Mouse (Mus musculus): ENCODE data around the gene Atrip. TPM values are rescaled to one million over a fixed set of nuclear protein-coding genes. Genes with fewer than 3 reads are reported as not detected.

Gene Atrip
- polyA plus RNA-seq, 1 experiment from 2014 or later, result 32.8 TPM

Other genes with a start within 250 kb of the Atrip start
- 8.2 and 10.8 TPM in 2 replicates for gene Celsr3, start 247.8 kb downstream of the Atrip start, polyA plus RNA-seq (2015; fragmentation: Nextera tagmentation; extraction: Ambion mirVana)
- 16.8 and 18.6 TPM in 2 replicates for gene Slc26a6, start 220.8 kb downstream of the Atrip start, polyA plus RNA-seq (2015; fragmentation: Nextera tagmentation; extraction: Ambion mirVana)
- gene Tmem89, start 159.5 kb downstream of the Atrip start, polyA plus RNA-seq (2015; fragmentation: Nextera tagmentation; extraction: Ambion mirVana), result 0.32 TPM in 1 of 2 replicates, not detected in the other
- 511 and 515 TPM in 2 replicates for gene Uqcrc1, start 137.5 kb downstream of the Atrip start, polyA plus RNA-seq (2015; fragmentation: Nextera tagmentation; extraction: Ambion mirVana)
- 1.8 and 2.8 TPM in 2 replicates for gene Col7a1, start 120.5 kb downstream of the Atrip start, polyA plus RNA-seq (2015; fragmentation: Nextera tagmentation; extraction: Ambion mirVana)
- not detected in 2 replicates for gene Ucn2, start 88.1 kb downstream of the Atrip start, polyA plus RNA-seq (2015; fragmentation: Nextera tagmentation; extraction: Ambion mirVana)
- gene Pfkfb4, start 82.3 kb downstream of the Atrip start, polyA plus RNA-seq (2015; fragmentation: Nextera tagmentation; extraction: Ambion mirVana), result 26.3 and 30.1 TPM in 2 replicates
- 78.4 and 93.0 TPM in 2 replicates for gene Shisa5, start 35.6 kb downstream of the Atrip start, polyA plus RNA-seq (2015; fragmentation: Nextera tagmentation; extraction: Ambion mirVana)
- 13.9 and 15.6 TPM in 2 replicates for gene Trex1, start 14.4 kb downstream of the Atrip start, polyA plus RNA-seq (2015; fragmentation: Nextera tagmentation; extraction: Ambion mirVana)
- 12.2 and 13.7 TPM in 2 replicates for gene Ccdc51, start 8.4 kb upstream of the Atrip start, polyA plus RNA-seq (2015; fragmentation: Nextera tagmentation; extraction: Ambion mirVana)
- gene Tma7, start 8.5 kb upstream of the Atrip start, polyA plus RNA-seq (2015; fragmentation: Nextera tagmentation; extraction: Ambion mirVana), result 678 and 752 TPM in 2 replicates
- gene Plxnb1, start 21.3 kb upstream of the Atrip start, polyA plus RNA-seq (2015; fragmentation: Nextera tagmentation; extraction: Ambion mirVana), result 11.6 and 13.7 TPM in 2 replicates
- gene Fbxw21, start 87.9 kb upstream of the Atrip start, polyA plus RNA-seq (2015; fragmentation: Nextera tagmentation; extraction: Ambion mirVana), result not detected in 2 replicates
- gene Fbxw13, start 121.9 kb upstream of the Atrip start, polyA plus RNA-seq (2015; fragmentation: Nextera tagmentation; extraction: Ambion mirVana), result not detected in 2 replicates
- gene Fbxw20, start 160.6 kb upstream of the Atrip start, polyA plus RNA-seq (2015; fragmentation: Nextera tagmentation; extraction: Ambion mirVana), result not detected in 2 replicates
- not detected in 2 replicates for gene Fbxw14, start 213.6 kb upstream of the Atrip start, polyA plus RNA-seq (2015; fragmentation: Nextera tagmentation; extraction: Ambion mirVana)